Comparison of ENCODE assay signal across 16 mouse cellular contexts in genomic region chr9:32149836-32150642, GRCm38 (mm10). TPM values are rescaled to one million over a fixed set of nuclear protein-coding genes. Genes with fewer than 3 reads are reported as not detected.
A peak's percentile ranks its signal among the peaks of the same experiment; 100 is the strongest.
DNase-seq lines count a peak whose midpoint lies in the region; ATAC-seq and TF ChIP-seq lines count a peak whose summit lies in the region.
"Had no signal": no experiment of that assay in that cellular context is flagged by ENCODE, and none has a peak within 500 bp of the region (broad histone marks: within the 10 kb centered on the region; RNA-seq: fewer than 3 reads in every experiment).

No protein-coding gene starts in this region.

- no peaks in the 10 kb centered on the region for H3K27me3 ChIP-seq in liver, embryonic 16.5 days (ENCODE audit: control insufficient read depth, insufficient read depth, low read depth, low read length)
- no peaks in the 10 kb centered on the region for H3K27me3 ChIP-seq in thymus, adult 2 months (ENCODE audit: control insufficient read depth, insufficient read depth, low read length)
- H3K27me3 ChIP-seq: limb, embryonic 13.5 days had no signal

- intact Hi-C loops in left cerebral cortex, postnatal 36 days (cut with DNase I), result no loop called here

- no peak overlapping the region for H3K4me3 ChIP-seq in brown adipose tissue, adult 24 weeks (ENCODE audit: insufficient read depth, low read depth, low read length)
- H3K4me3 ChIP-seq in liver, embryonic 16.5 days (ENCODE audit: low read depth, low read length), result no peak overlapping the region
- no peak overlapping the region for H3K4me3 ChIP-seq in thymus, adult 2 months (ENCODE audit: control insufficient read depth, insufficient read depth, low read length)
- H3K4me3 ChIP-seq: limb, embryonic 13.5 days had no signal

- WGBS in liver, embryonic 16.5 days (ENCODE audit: insufficient replicate concordance), result 31% methylated on average over 11 of the region's 11 CpGs
- WGBS in thymus, adult 2 months, result 26% methylated on average over 11 of the region's 11 CpGs

- H3K4me1 ChIP-seq in brown adipose tissue, adult 24 weeks (ENCODE audit: control insufficient read depth, insufficient read depth, insufficient read length, low read length), result peaks cover 14% of the 10 kb centered on the region
- H3K4me1 ChIP-seq in liver, embryonic 16.5 days (ENCODE audit: control insufficient read depth, low read depth, low read length), result peaks cover 2% of the 10 kb centered on the region; the same call in 1 of the 2 replicates
- peaks cover 8% of the 10 kb centered on the region for H3K4me1 ChIP-seq in thymus, adult 2 months (replicated peaks; ENCODE audit: control insufficient read depth, insufficient read depth, low read length)

- peak overlapping the region; percentile 21; the same call in 1 of the 2 replicates for H3K27ac ChIP-seq in brown adipose tissue, adult 24 weeks (replicated peaks; ENCODE audit: low read depth, low read length)
- no peak overlapping the region for H3K27ac ChIP-seq in liver, embryonic 16.5 days (ENCODE audit: low read length)
- H3K27ac ChIP-seq in thymus, adult 2 months (ENCODE audit: control insufficient read depth, insufficient read depth, low read length), result no peak overlapping the region
- H3K27ac ChIP-seq: kidney, postnatal 0 days; limb, embryonic 13.5 days; stomach, postnatal 0 days had no signal

- no peaks in the 10 kb centered on the region for H3K9me3 ChIP-seq in liver, embryonic 16.5 days (replicated peaks; ENCODE audit: control insufficient read depth, low read length)
- H3K9me3 ChIP-seq: limb, embryonic 13.5 days had no signal

- DNase-seq in cerebellum, adult 9-10 months, result peak; percentile 8
- DNase-seq in cerebellum, adult 11-12 months, result no peak
- peak; percentile 39 for DNase-seq in thymus, adult 2 months
- no peak for DNase-seq in kidney, adult 8-10 months
- no peak for DNase-seq in left cerebral cortex, postnatal 36 days (ENCODE audit: low spot score in 2 of 2)
- no peak for DNase-seq in lung, postnatal 36 days
- DNase-seq: gastrocnemius, postnatal 36 days; lung, postnatal 4 days; right cerebral cortex, postnatal 4 days had no signal

- H3K36me3 ChIP-seq in liver, embryonic 16.5 days (ENCODE audit: control insufficient read depth, insufficient read depth), result no peaks in the 10 kb centered on the region
- H3K36me3 ChIP-seq in thymus, adult 2 months (ENCODE audit: control insufficient read depth, insufficient read depth, low read length), result no peaks in the 10 kb centered on the region
- H3K36me3 ChIP-seq: limb, embryonic 13.5 days had no signal

- no peak overlapping the region for H3K9ac ChIP-seq in liver, embryonic 16.5 days (ENCODE audit: low read depth, low read length)
- H3K9ac ChIP-seq: limb, embryonic 13.5 days had no signal

- H3K4me2 ChIP-seq in liver, embryonic 16.5 days (ENCODE audit: low read depth, low read length), result 0 out of 2 replicates have a peak overlapping the region, but pooled peaks have one; percentile 6
- H3K4me2 ChIP-seq: limb, embryonic 13.5 days had no signal

- 0 out of 2 replicates have a peak, but pooled peaks have one; percentile 39 for ATAC-seq in liver, embryonic 16.5 days (ENCODE audit: low read depth)
- ATAC-seq: forebrain, embryonic 14.5 days; inflammation-experienced regulatory T-cells, adult 6 months had no signal

- no peak for TF ChIP-seq CTCF in thymus, adult 2 months (IDR thresholded peaks at IDR 0.05; ENCODE audit: borderline replicate concordance, control insufficient read depth, extremely low read depth, insufficient read depth, low read length, poor library complexity)

- TF ChIP-seq POLR2A in thymus, adult 2 months (IDR thresholded peaks at IDR 0.05; ENCODE audit: control insufficient read depth, extremely low read depth, insufficient read depth, low read length, poor library complexity), result no peak

RNA-seq across cellular contexts. Expression of gene Arhgap32, which starts 34.1 kb away (rescaled TPM):
- 13.0 and 14.6 TPM in 2 replicates for polyA plus RNA-seq in brown adipose tissue, adult 24 weeks (2012; ENCODE audit: insufficient read depth, insufficient read length, missing spikeins)
- 0.32 and 0.57 TPM in 2 replicates for polyA plus RNA-seq in liver, embryonic 16.5 days (2015; fragmentation: Nextera tagmentation; extraction: Ambion mirVana)
- 1.5 and 2.3 TPM in 2 replicates for polyA plus RNA-seq in thymus, adult 2 months (2012; rRNA removed)
- total RNA-seq in left cerebral cortex, postnatal 36 days (2021), result 100 to 1,000 TPM; 471 to 473 TPM

Comparison
In these comparisons a context has a peak if more than half of its experiments do, and no peak if none do; other contexts are left out.
1. DNase-seq: peak in cerebellum, adult 9-10 months (single experiment) and thymus, adult 2 months (single experiment); none in cerebellum, adult 11-12 months (single experiment), kidney, adult 8-10 months (0 of 2), left cerebral cortex, postnatal 36 days (0 of 2) and lung, postnatal 36 days (single experiment).